Mouse (Mus musculus) CH12.LX (cell line): ENCODE measurements at regions not wholly inside any gene's neighbourhood (a gene's known extent, or its start where the extent isn't known, plus 50 kb on each side); places are given as distances from the start of the nearest gene placed in this dataset.

Source experiments
- DNase-seq: peaks from one replicate; pipeline ENCODE4 v3.0.0-alpha.2; 2013; ENCODE audit errors: extremely low read depth
- H3K27ac ChIP-seq: 2 replicates; pipeline ENCODE4 v1.5.1; 2012; ENCODE audit warnings: low read depth, mild to moderate bottlenecking, control low read depth, moderate library complexity; ENCODE audit not compliant: insufficient read depth
- H3K27me3 ChIP-seq: replicated peaks from 2 replicates; pipeline ENCODE3; 2012; ENCODE audit warnings: inconsistent platforms
- H3K36me3 ChIP-seq, 2 experiments: replicated peaks in 1 of 2; 2 replicates each; pipeline versions ENCODE3 to v1.6.1; 2012; ENCODE audit warnings: inconsistent platforms in 1 of 2, low read length in 1 of 2, mild to moderate bottlenecking in 1 of 2, mixed read lengths in 1 of 2, moderate library complexity in 1 of 2; ENCODE audit not compliant: control insufficient read depth in 1 of 2, insufficient read depth in 1 of 2
- H3K4me1 ChIP-seq, 2 experiments: 2 replicates each; pipeline ENCODE4 v1.6.1; 2012; ENCODE audit warnings: inconsistent platforms in 1 of 2, moderate library complexity in 1 of 2; ENCODE audit not compliant: insufficient read depth in 2 of 2, control insufficient read depth in 1 of 2
- H3K4me2 ChIP-seq: 2 replicates; pipeline ENCODE4 v1.6.1; 2012; ENCODE audit warnings: low read depth, mild to moderate bottlenecking, control low read depth; ENCODE audit not compliant: poor library complexity, insufficient read depth, severe bottlenecking
- H3K4me3 ChIP-seq, 3 experiments: fragments of 150-350 bp in 1 of 3; sonication (generic) in 1 of 3; replicated peaks in 1 of 3; 2 replicates each; pipeline versions ENCODE3 to v1.5.1; 2011 to 2012; ENCODE audit warnings: low read depth in 2 of 3, low read length in 2 of 3, mild to moderate bottlenecking in 2 of 3, moderate library complexity in 2 of 3, control low read depth in 1 of 3, improper control_type of control experiment in 1 of 3, inconsistent platforms in 1 of 3, mixed read lengths in 1 of 3; ENCODE audit not compliant: poor library complexity in 1 of 3
- H3K79me2 ChIP-seq: replicated peaks from 2 replicates; pipeline ENCODE4 v1.6.1; 2012; ENCODE audit warnings: mild to moderate bottlenecking, moderate library complexity; ENCODE audit not compliant: control insufficient read depth, poor library complexity, insufficient read depth, severe bottlenecking; ENCODE audit errors: extremely low read depth
- H3K9ac ChIP-seq: 2 replicates; pipeline ENCODE4 v1.6.1; 2012; ENCODE audit warnings: low read depth, mild to moderate bottlenecking, control low read depth, moderate library complexity; ENCODE audit not compliant: insufficient read depth
- H3K9me3 ChIP-seq: replicated peaks from 2 replicates; pipeline ENCODE3; 2012; ENCODE audit warnings: low read length, inconsistent platforms, mixed read lengths
- BHLHE40 ChIP-seq: IDR thresholded peaks from 2 replicates; pipeline ENCODE4 v1.6.1; 2011; ENCODE audit warnings: mild to moderate bottlenecking, low read depth, low read length, improper control_type of control experiment
- CHD2 ChIP-seq: IDR thresholded peaks from 2 replicates; pipeline ENCODE4 v1.6.1; 2011; ENCODE audit warnings: low read length, improper control_type of control experiment
- CTCF ChIP-seq, 2 experiments: IDR thresholded peaks in 1 of 2; conservative IDR thresholded peaks in 1 of 2; 2 replicates each; pipeline ENCODE4 v1.5.1; 2011 to 2012; ENCODE audit warnings: low read depth in 2 of 2, low read length in 2 of 2, improper control_type of control experiment in 1 of 2, inconsistent platforms in 1 of 2, mild to moderate bottlenecking in 1 of 2, moderate library complexity in 1 of 2
- E2F4 ChIP-seq: IDR thresholded peaks from 2 replicates; pipeline ENCODE4 v1.6.1; 2011; ENCODE audit warnings: low read depth, low read length, improper control_type of control experiment; ENCODE audit not compliant: insufficient replicate concordance
- ELF1 ChIP-seq: IDR thresholded peaks from 2 replicates; pipeline ENCODE4 v1.6.1; 2014; ENCODE audit warnings: low read depth, mild to moderate bottlenecking, inconsistent platforms, low read length, improper control_type of control experiment
- EP300 ChIP-seq: IDR thresholded peaks from 2 replicates; pipeline ENCODE4 v1.6.1; 2011; ENCODE audit warnings: low read length, improper control_type of control experiment
- ETS1 ChIP-seq: conservative IDR thresholded peaks from 2 replicates; pipeline ENCODE4 v1.6.1; 2012; ENCODE audit warnings: low read depth, mild to moderate bottlenecking, inconsistent platforms, low read length, improper control_type of control experiment, moderate library complexity
- GABPA ChIP-seq: IDR thresholded peaks from 2 replicates; pipeline ENCODE4 v1.6.1; 2012; ENCODE audit warnings: low read depth, low read length, improper control_type of control experiment, inconsistent platforms; ENCODE audit not compliant: insufficient replicate concordance
- HCFC1 ChIP-seq: IDR thresholded peaks from 2 replicates; pipeline ENCODE4 v1.6.1; 2012; ENCODE audit warnings: low read depth, mild to moderate bottlenecking, inconsistent platforms, low read length, improper control_type of control experiment
- IRF4 ChIP-seq: IDR thresholded peaks from 2 replicates; pipeline ENCODE4 v1.6.1; 2014; ENCODE audit warnings: low read depth, mild to moderate bottlenecking, inconsistent platforms, low read length, improper control_type of control experiment
- JUN ChIP-seq: IDR thresholded peaks from 2 replicates; pipeline ENCODE4 v1.6.1; 2011; ENCODE audit warnings: low read depth, mild to moderate bottlenecking, low read length, improper control_type of control experiment, moderate library complexity; ENCODE audit not compliant: insufficient read depth
- JUND ChIP-seq: conservative IDR thresholded peaks from 2 replicates; pipeline ENCODE4 v1.6.1; 2011; ENCODE audit warnings: low read depth, low read length, improper control_type of control experiment
- KAT2A ChIP-seq: IDR thresholded peaks from 2 replicates; pipeline ENCODE4 v1.6.1; 2012; ENCODE audit warnings: low read length, improper control_type of control experiment, inconsistent platforms; ENCODE audit not compliant: insufficient replicate concordance
- MAFK ChIP-seq: IDR thresholded peaks from 2 replicates; pipeline ENCODE4 v1.6.1; 2011; ENCODE audit warnings: low read length, improper control_type of control experiment; ENCODE audit not compliant: insufficient replicate concordance
- MAX ChIP-seq: IDR thresholded peaks from 2 replicates; pipeline ENCODE4 v1.6.1; 2011; ENCODE audit warnings: low read length, improper control_type of control experiment
- MAZ ChIP-seq: IDR thresholded peaks from 2 replicates; pipeline ENCODE4 v1.6.1; 2012; ENCODE audit warnings: low read depth, mild to moderate bottlenecking, inconsistent platforms, low read length, improper control_type of control experiment, moderate library complexity
- MEF2A ChIP-seq: IDR thresholded peaks from 2 replicates; pipeline ENCODE4 v1.6.1; 2014; ENCODE audit warnings: low read depth, mild to moderate bottlenecking, inconsistent platforms, low read length, improper control_type of control experiment, borderline replicate concordance
- MXI1 ChIP-seq: IDR thresholded peaks from 2 replicates; pipeline ENCODE4 v1.6.1; 2011; ENCODE audit warnings: mild to moderate bottlenecking, low read depth, low read length, improper control_type of control experiment
- MYC ChIP-seq: IDR thresholded peaks from 2 replicates; pipeline ENCODE4 v1.6.1; 2011; ENCODE audit warnings: low read depth, mild to moderate bottlenecking, improper control_type of control experiment, low read length
- NELFE ChIP-seq: IDR thresholded peaks from 2 replicates; pipeline ENCODE4 v1.6.1; 2011; ENCODE audit warnings: low read depth, low read length, improper control_type of control experiment
- NRF1 ChIP-seq: IDR thresholded peaks from 2 replicates; pipeline ENCODE4 v1.6.1; 2014; ENCODE audit warnings: low read depth, mild to moderate bottlenecking, inconsistent platforms, low read length, improper control_type of control experiment, moderate library complexity
- PAX5 ChIP-seq: IDR thresholded peaks from 2 replicates; pipeline ENCODE4 v1.6.1; 2012; ENCODE audit warnings: low read length, inconsistent platforms, mixed read lengths
- RAD21 ChIP-seq: IDR thresholded peaks from 2 replicates; pipeline ENCODE4 v1.6.1; 2011; ENCODE audit warnings: low read depth, mild to moderate bottlenecking, low read length, improper control_type of control experiment, moderate library complexity
- RCOR1 ChIP-seq: conservative IDR thresholded peaks from 2 replicates; pipeline ENCODE4 v1.6.1; 2012; ENCODE audit warnings: low read depth, mild to moderate bottlenecking, inconsistent platforms, low read length, improper control_type of control experiment
- SIN3A ChIP-seq: IDR thresholded peaks from 2 replicates; pipeline ENCODE4 v1.6.1; 2012; ENCODE audit warnings: low read length, improper control_type of control experiment, inconsistent platforms
- SMC3 ChIP-seq: IDR thresholded peaks from 2 replicates; pipeline ENCODE4 v1.6.1; 2011; ENCODE audit warnings: low read depth, low read length, improper control_type of control experiment
- TCF12 ChIP-seq: IDR thresholded peaks from 2 replicates; pipeline ENCODE4 v1.6.1; 2014; ENCODE audit warnings: low read depth, mild to moderate bottlenecking, inconsistent platforms, low read length, improper control_type of control experiment
- UBTF ChIP-seq: IDR thresholded peaks from 2 replicates; pipeline ENCODE4 v1.6.1; 2012; ENCODE audit warnings: low read depth, mild to moderate bottlenecking, inconsistent platforms, low read length, improper control_type of control experiment, moderate library complexity
- USF1 ChIP-seq: IDR thresholded peaks from 2 replicates; pipeline ENCODE4 v1.6.1; 2014; ENCODE audit warnings: low read depth, mild to moderate bottlenecking, inconsistent platforms, low read length, improper control_type of control experiment
- USF2 ChIP-seq: conservative IDR thresholded peaks from 2 replicates; pipeline ENCODE4 v1.6.1; 2011; ENCODE audit warnings: low read depth, low read length, improper control_type of control experiment
- ZC3H11A ChIP-seq: IDR thresholded peaks from 2 replicates; pipeline ENCODE4 v1.6.1; 2012; ENCODE audit warnings: low read depth, mild to moderate bottlenecking, inconsistent platforms, low read length, improper control_type of control experiment
- ZNF384 ChIP-seq: IDR thresholded peaks from 2 replicates; pipeline ENCODE4 v1.6.1; 2012; ENCODE audit warnings: low read depth, low read length, improper control_type of control experiment, inconsistent platforms
- dilution Hi-C: fragments of 300-500 bp; cut with MboI; formaldehyde crosslinking; loops from 2 replicates; pipeline ENCODE4 v1.14.3; 2020; ENCODE audit warnings: low sequenced_read_pairs; ENCODE audit not compliant: extremely low pct_unique_long_range_greater_than_20kb, extremely low pct_ligation_motif_present
- in situ Hi-C: fragments of 300-500 bp; cut with MboI; formaldehyde crosslinking; loops from 3 replicates; pipeline ENCODE4 v1.14.3; 2019; ENCODE audit warnings: low sequenced_read_pairs, low pct_ligation_motif_present, low pct_unique_long_range_greater_than_20kb, mixed read lengths

- TF ChIP-seq ZC3H11A (no peak), SMC3 (peak; percentile 12; the same call in 1 of the 2 replicates), CTCF (conservative IDR thresholded peaks at IDR 0.05 in 1 of 2, IDR thresholded peaks at IDR 0.05 in 1 of 2; ENCODE audit: low read depth in 2 of 2, low read length in 2 of 2) (no peak), JUND (0 out of 2 replicates have a peak, but pooled peaks have one; percentile 24), IRF4 (no peak; the same call in none of the 2 replicates), E2F4 (no peak), PAX5 (no peak), NRF1 (no peak), KAT2A (0 out of 2 replicates have a peak, but pooled peaks have one; percentile 62), HCFC1 (no peak; the same call in 1 of the 2 replicates), MEF2A (peak; percentile 80), ETS1 (peak; percentile 83), GABPA (no peak), JUN (0 out of 2 replicates have a peak, but pooled peaks have one; percentile 6), MYC (peak; percentile 65; the same call in 1 of the 2 replicates), ZNF384 (no peak), MAFK (peak; percentile 71; the same call in 1 of the 2 replicates), NELFE (peak; percentile 93), USF1 (peak; percentile 80), SIN3A (no peak), MXI1 (peak; percentile 42)
- TF ChIP-seq, all 38 proteins: peak for 22
These were observed 73.0 kb upstream of the Atp2b1 start (continued) for GRCm38 (mm10) chr10:98840957-98841831.

DNA sequence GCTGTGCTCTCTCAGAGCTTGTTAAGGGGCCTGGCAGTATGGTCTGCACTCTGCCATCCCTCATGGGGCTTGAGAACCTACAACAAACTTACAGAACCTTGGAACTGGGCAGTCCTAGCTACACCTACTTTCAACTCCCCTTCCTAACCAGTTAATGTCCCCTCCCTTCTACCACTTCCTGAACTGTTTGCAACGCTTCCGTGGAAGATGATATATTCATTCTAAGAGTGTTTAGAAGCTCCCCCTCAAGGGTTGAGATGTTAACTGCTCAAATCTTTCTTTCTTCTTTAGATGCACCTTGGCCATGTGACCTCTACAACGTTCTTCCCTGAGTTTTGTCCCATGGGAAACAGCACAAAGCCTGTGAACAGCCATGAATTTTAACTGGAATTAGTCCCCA, 72.3 kb upstream of the Atp2b1 start:
- peak; percentile 87 for DNase-seq
- Histone ChIP-seq H3K4me2 (peak overlapping the region; percentile 69), H3K9me3 (no peaks in the 10 kb centered on the region), H3K27ac (peak overlapping the region; percentile 98), H3K79me2 (peaks cover 37% of the 10 kb centered on the region), H3K4me3 (no peak overlapping the region), H3K9ac (peak overlapping the region; percentile 63), H3K36me3 (no peaks in the 10 kb centered on the region), H3K27me3 (no peaks in the 10 kb centered on the region), H3K4me1 (peaks cover 7 to 27% of the 10 kb centered on the region in 2 experiments)
- in situ Hi-C loops = loop anchor here (5.0 to 25.0 kb wide), 3 partner anchors 70 to 355 kb away; partner anchors contain the start of gene Atp2b1
- dilution Hi-C loops = no loop called here
- TF ChIP-seq PAX5 (no peak), EP300 (peak; percentile 52; the same call in 1 of the 2 replicates), CHD2 (0 out of 2 replicates have a peak, but pooled peaks have one; percentile 41), UBTF (no peak), GABPA (no peak), KAT2A (0 out of 2 replicates have a peak, but pooled peaks have one; percentile 38), RCOR1 (no peak), HCFC1 (peak; percentile 59), ZNF384 (no peak), ELF1 (peak; percentile 88), USF2 (peak; percentile 53; the same call in 1 of the 2 replicates), JUN (peak; percentile 26; the same call in 1 of the 2 replicates), MAFK (no peak), SIN3A (no peak), BHLHE40 (peak; percentile 31; the same call in 1 of the 2 replicates), ZC3H11A (no peak), RAD21 (peak; percentile 19), TCF12 (no peak), MAX (peak; percentile 8; the same call in 1 of the 2 replicates), MAZ (peak; percentile 71), MYC (no peak; the same call in 1 of the 2 replicates), SMC3 (peak; percentile 9; the same call in 1 of the 2 replicates)
